Mouse (Mus musculus): ENCODE data around the gene Gbp8.

DNA sequence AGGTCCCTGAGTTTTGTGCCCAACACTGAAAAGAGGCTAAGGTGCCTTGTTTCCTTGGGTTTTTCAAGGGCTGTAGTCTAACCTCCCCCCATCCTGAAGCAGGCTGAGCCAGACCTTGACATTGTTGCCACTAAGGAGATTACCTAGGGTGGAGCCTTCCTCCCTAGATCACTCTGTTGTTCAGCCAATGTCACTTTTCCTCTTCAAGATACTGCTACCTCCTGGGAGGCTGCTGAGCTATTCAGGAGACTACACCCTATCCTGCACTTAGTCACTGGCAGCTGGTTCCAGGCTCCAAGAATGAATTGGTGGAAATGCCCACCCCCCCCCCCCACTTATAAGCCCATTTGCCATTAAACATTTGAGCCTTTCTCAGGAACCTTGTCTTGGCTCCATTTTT, 7.1 kb upstream of the Gbp8 start:
- TF ChIP-seq POLR2A (IDR thresholded peaks at IDR 0.05; ENCODE audit: borderline replicate concordance, insufficient read depth, low read length) (no peak), CTCF (IDR thresholded peaks at IDR 0.05; ENCODE audit: borderline replicate concordance, insufficient read depth, low read depth, low read length) (no peak)
